Mouse (Mus musculus) liver, postnatal 0 days (tissue): ENCODE data around the gene Copb1.

Experiments
- CTCF ChIP-seq: sonication (generic); IDR thresholded peaks from 2 replicates; pipeline ENCODE4 v1.5.1; 2016; ENCODE audit warnings: antibody characterized with exemption, low read depth
- EP300 ChIP-seq: IDR thresholded peaks from 2 replicates; pipeline ENCODE4 v1.6.1; 2016; ENCODE audit warnings: antibody characterized with exemption, low read depth, mild to moderate bottlenecking

- TF ChIP-seq CTCF (no peak), EP300 (no peak)
These were observed 34.1 kb downstream of the Copb1 start for GRCm38 (mm10) chr7:114220433-114220832.
